Mouse (Mus musculus): Measurements from ENCODE around the gene Pinlyp. TPM values are rescaled to one million over a fixed set of nuclear protein-coding genes. Genes with fewer than 3 reads are reported as not detected.
"Not testable (repeated sequence)": the region's sequence is repeated elsewhere in the genome, so short reads cannot be mapped to it uniquely, and the experiment has no call there.

Pinlyp gene
- polyA plus RNA-seq, 1 experiment from 2014 or later = 6.8 TPM

- Histone ChIP-seq H3K9ac (no peak overlapping the region), H3K27me3 (replicated peaks) (no peaks in the 10 kb centered on the region), H3K4me1 (no peaks in the 10 kb centered on the region), H3K27ac (no peak overlapping the region), H3K9me3 (no peaks in the 10 kb centered on the region), H3K36me3 (peaks cover 3% of the 10 kb centered on the region; the same call in 1 of the 2 replicates), H3K4me3 (replicated peaks) (no peak overlapping the region), H3K4me2 (no peak overlapping the region)
- no peak for ATAC-seq (ENCODE audit: insufficient read depth, low FRiP score, low read depth)
- 63% methylated on average over 6 of the region's 6 CpGs for WGBS
Observed at GRCm38 (mm10) chr7:24517654-24518053, 28.3 kb downstream of the Pinlyp start.

GRCm38 (mm10) chr7:24517077-24517476, 28.8 kb downstream of the Pinlyp start:
- Histone ChIP-seq H3K4me2 (no peak overlapping the region), H3K36me3 (peaks cover 3% of the 10 kb centered on the region; the same call in 1 of the 2 replicates), H3K27ac (no peak overlapping the region), H3K9ac (no peak overlapping the region), H3K4me3 (replicated peaks) (no peak overlapping the region), H3K4me1 (no peaks in the 10 kb centered on the region), H3K9me3 (no peaks in the 10 kb centered on the region), H3K27me3 (replicated peaks) (no peaks in the 10 kb centered on the region)
- WGBS = 43% methylated on average over 5 of the region's 5 CpGs
- ATAC-seq (ENCODE audit: insufficient read depth, low FRiP score, low read depth) = no peak

- not testable (repeated sequence) for H3K9ac ChIP-seq; H3K9me3 ChIP-seq; H3K4me1 ChIP-seq; H3K4me3 ChIP-seq (replicated peaks); H3K27ac ChIP-seq; H3K36me3 ChIP-seq; H3K27me3 ChIP-seq (replicated peaks); H3K4me2 ChIP-seq; ATAC-seq (ENCODE audit: insufficient read depth, low FRiP score, low read depth)
- WGBS = 74% methylated on average over 8 of the region's 8 CpGs
Observed at GRCm38 (mm10) chr7:24516319-24516718, 29.6 kb downstream of the Pinlyp start.

DNA sequence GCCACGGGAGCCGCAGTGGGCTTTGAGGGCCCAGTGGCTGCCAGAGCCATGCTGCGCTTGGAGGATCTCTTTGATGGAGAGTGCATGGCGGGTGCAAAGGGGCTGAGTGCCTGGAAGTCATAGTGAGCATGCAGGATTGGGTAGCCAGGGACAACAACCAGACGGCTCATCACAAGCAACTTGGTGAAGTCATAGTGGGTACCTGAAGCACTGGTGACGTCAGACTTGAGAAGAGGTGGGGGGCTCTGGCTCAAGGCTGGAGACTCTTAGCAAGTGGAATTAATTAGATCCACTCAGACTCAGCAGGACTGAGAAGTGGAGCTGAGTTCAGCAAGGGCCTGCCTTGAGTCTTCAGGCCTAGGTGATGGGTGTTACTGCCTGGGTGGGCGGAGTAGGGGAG, 33.6 kb downstream of the Pinlyp start, which contains the start of gene AC161166.1:
Gene AC161166.1 (minus strand): TSS at position 101 of the 400 bp plus-strand sequence.
- WGBS = 93% methylated on average over 7 of the region's 7 CpGs
- Histone ChIP-seq H3K27ac (no peak within 1 kb of the TSS), H3K4me1 (0 out of 2 replicates have a peak, but pooled peaks cover 2% of the 10 kb centered on the region), H3K9me3 (no peaks in the 10 kb centered on the region), H3K4me2 (no peak within 1 kb of the TSS), H3K4me3 (replicated peaks) (no peak within 1 kb of the TSS), H3K36me3 (peaks cover 3% of the 10 kb centered on the region; the same call in 1 of the 2 replicates), H3K27me3 (replicated peaks) (no peaks in the 10 kb centered on the region), H3K9ac (no peak within 1 kb of the TSS)
- ATAC-seq (ENCODE audit: insufficient read depth, low FRiP score, low read depth) = no peak

DNA sequence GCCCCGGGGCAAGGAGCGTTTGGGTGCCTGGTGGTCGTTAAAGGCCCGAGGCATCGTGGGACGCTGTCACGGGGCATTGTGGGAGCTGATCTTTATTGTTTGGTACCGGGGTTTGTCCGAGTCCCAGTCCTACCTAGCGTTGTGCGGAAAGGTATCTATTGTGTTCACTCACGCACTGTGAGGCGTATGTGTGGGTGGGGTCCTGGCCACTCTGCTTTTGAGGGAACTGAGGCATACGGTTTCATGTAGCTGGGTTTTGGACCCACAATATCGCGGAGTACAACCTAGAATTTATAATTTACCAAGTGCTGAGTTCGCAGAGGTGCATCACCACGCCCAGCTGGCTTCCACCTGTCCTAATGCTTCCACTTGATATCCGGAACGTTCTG, 38.2 kb downstream of the Pinlyp start:
- Histone ChIP-seq H3K4me3 (replicated peaks) (peak overlapping the region; percentile 66), H3K9me3 (no peaks in the 10 kb centered on the region), H3K27me3 (replicated peaks) (no peaks in the 10 kb centered on the region), H3K4me1 (peaks cover 19% of the 10 kb centered on the region), H3K36me3 (no peaks in the 10 kb centered on the region), H3K27ac (peak overlapping the region; percentile 98), H3K4me2 (peak overlapping the region; percentile 88), H3K9ac (peak overlapping the region; percentile 89)
- no peak for ATAC-seq (ENCODE audit: insufficient read depth, low FRiP score, low read depth)
- WGBS = under 1% methylated on average over 20 of the region's 20 CpGs

GRCm38 (mm10) chr7:24506838-24507725, 38.8 kb downstream of the Pinlyp start, which contains the start of gene Zfp428:
TSS of gene Zfp428 (plus strand) at chr7:24507006.
- H3K36me3 ChIP-seq = no peaks in the 10 kb centered on the region
- WGBS = under 1% methylated on average over 81 of the region's 84 CpGs
- ATAC-seq (ENCODE audit: insufficient read depth, low FRiP score, low read depth) = peak; percentile 85
- peak within 1 kb of the TSS; percentile 88 for H3K4me2 ChIP-seq
- H3K27me3 ChIP-seq (replicated peaks) = no peaks in the 10 kb centered on the region
- H3K9me3 ChIP-seq = no peaks in the 10 kb centered on the region
- peak within 1 kb of the TSS; percentile 66 for H3K4me3 ChIP-seq (replicated peaks)
- peak within 1 kb of the TSS; percentile 98 for H3K27ac ChIP-seq
- peaks cover 19% of the 10 kb centered on the region for H3K4me1 ChIP-seq
- peak within 1 kb of the TSS; percentile 89 for H3K9ac ChIP-seq

GRCm38 (mm10) chr7:24506476-24506837, 39.5 kb downstream of the Pinlyp start:
- peak overlapping the region; percentile 89; the same call in 1 of the 2 replicates for H3K9ac ChIP-seq
- peak overlapping the region; percentile 66 for H3K4me3 ChIP-seq (replicated peaks)
- peaks cover 19% of the 10 kb centered on the region for H3K4me1 ChIP-seq
- no peaks in the 10 kb centered on the region for H3K27me3 ChIP-seq (replicated peaks)
- peak overlapping the region; percentile 88 for H3K4me2 ChIP-seq
- ATAC-seq (ENCODE audit: insufficient read depth, low FRiP score, low read depth) = no peak
- WGBS = 2% methylated on average over 12 of the region's 12 CpGs
- no peaks in the 10 kb centered on the region for H3K36me3 ChIP-seq
- H3K27ac ChIP-seq = peak overlapping the region; percentile 98
- H3K9me3 ChIP-seq = no peaks in the 10 kb centered on the region

DNA sequence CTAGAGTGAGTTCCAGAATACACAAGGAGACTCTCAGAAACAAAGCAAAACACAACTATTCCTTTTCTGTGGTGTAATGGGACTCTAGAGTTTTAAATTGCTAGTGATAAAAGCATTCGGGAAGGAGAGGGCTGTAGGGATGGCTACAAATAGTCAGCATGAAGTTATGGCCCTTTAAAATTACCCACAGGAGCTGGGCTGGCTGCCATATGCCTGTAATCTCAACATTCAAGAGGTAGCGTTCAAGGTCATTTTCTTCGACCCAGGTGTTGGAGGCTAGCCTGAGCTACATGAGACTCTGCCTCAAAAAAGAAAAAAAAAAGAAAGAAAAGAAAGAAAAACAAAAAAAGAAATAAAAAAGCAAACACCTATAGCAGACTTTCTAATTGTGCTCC, 39.9 kb downstream of the Pinlyp start:
- Histone ChIP-seq H3K36me3 (no peaks in the 10 kb centered on the region), H3K27me3 (replicated peaks) (no peaks in the 10 kb centered on the region; the same call in 1 of the 2 replicates), H3K9me3 (no peaks in the 10 kb centered on the region), H3K4me2 (peak overlapping the region; percentile 88), H3K4me3 (replicated peaks) (peak overlapping the region; percentile 66), H3K9ac (no peak overlapping the region), H3K4me1 (peaks cover 19% of the 10 kb centered on the region), H3K27ac (peak overlapping the region; percentile 98)
- WGBS = 16% methylated on average over 3 of the region's 3 CpGs
- no peak for ATAC-seq (ENCODE audit: insufficient read depth, low FRiP score, low read depth)

- Histone ChIP-seq H3K4me2 (peak overlapping the region; percentile 88), H3K36me3 (no peaks in the 10 kb centered on the region), H3K27ac (no peak overlapping the region), H3K9me3 (no peaks in the 10 kb centered on the region), H3K27me3 (replicated peaks) (peaks cover 3% of the 10 kb centered on the region), H3K4me1 (peaks cover 19% of the 10 kb centered on the region), H3K9ac (no peak overlapping the region), H3K4me3 (replicated peaks) (no peak overlapping the region)
- ATAC-seq (ENCODE audit: insufficient read depth, low FRiP score, low read depth) = no peak
- WGBS = 38% methylated on average over 15 of the region's 15 CpGs
Observed at GRCm38 (mm10) chr7:24505447-24506064, 40.4 kb downstream of the Pinlyp start.

DNA sequence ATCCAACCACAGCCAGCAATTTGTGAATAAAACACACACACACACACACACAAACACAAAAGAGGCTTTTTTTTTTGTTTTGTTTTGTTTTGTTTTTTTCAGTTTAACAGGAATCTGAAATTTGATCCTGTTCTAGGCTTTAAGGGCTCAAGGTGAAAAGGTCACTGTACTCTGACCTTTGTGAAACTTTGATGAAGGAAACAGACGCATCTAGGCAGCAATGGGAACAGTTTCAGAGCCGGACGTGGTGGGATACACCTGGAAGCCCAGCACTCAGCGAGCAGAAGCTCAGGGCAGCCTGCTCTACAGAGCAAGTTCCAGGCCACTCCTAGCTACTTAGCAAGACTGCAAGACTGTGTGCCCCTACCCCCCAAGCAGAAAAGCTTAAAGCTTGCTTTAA, 41.0 kb downstream of the Pinlyp start:
- H3K27me3 ChIP-seq (replicated peaks) = peaks cover 10% of the 10 kb centered on the region
- WGBS = 20% methylated on average over 4 of the region's 4 CpGs
- peaks cover 26% of the 10 kb centered on the region for H3K4me1 ChIP-seq
- H3K4me2 ChIP-seq = no peak overlapping the region
- no peak for ATAC-seq (ENCODE audit: insufficient read depth, low FRiP score, low read depth)
- H3K9me3 ChIP-seq = no peaks in the 10 kb centered on the region
- H3K4me3 ChIP-seq (replicated peaks) = no peak overlapping the region
- no peak overlapping the region for H3K27ac ChIP-seq
- H3K36me3 ChIP-seq = no peaks in the 10 kb centered on the region
- no peak overlapping the region for H3K9ac ChIP-seq

GRCm38 (mm10) chr7:24504004-24504403, 41.9 kb downstream of the Pinlyp start:
- no peak for ATAC-seq (ENCODE audit: insufficient read depth, low FRiP score, low read depth)
- peak overlapping the region; percentile 30 for H3K4me2 ChIP-seq
- peaks cover 29% of the 10 kb centered on the region for H3K4me1 ChIP-seq
- no peak overlapping the region for H3K9ac ChIP-seq
- H3K9me3 ChIP-seq = no peaks in the 10 kb centered on the region
- 29% methylated on average over 10 of the region's 10 CpGs for WGBS
- H3K27ac ChIP-seq = no peak overlapping the region
- H3K4me3 ChIP-seq (replicated peaks) = no peak overlapping the region
- no peaks in the 10 kb centered on the region for H3K36me3 ChIP-seq
- peaks cover 18% of the 10 kb centered on the region for H3K27me3 ChIP-seq (replicated peaks)

DNA sequence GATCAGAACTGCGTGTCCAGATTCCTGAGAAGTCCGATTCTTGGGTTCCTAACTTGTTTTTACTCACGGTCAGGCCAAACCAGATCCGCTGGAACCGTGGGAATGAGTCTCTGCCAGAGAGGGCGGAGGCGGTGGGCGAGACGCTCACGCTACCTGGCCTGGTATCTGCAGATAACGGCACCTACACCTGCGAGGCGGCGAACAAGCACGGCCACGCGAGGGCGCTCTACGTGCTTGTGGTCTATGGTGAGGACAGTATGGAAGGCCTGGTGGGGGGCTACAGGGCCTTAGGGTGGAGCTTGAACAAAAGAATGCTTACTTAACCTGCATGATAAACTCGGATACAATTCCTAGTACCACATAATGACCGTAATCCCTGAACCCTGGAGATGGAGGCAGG, 44.4 kb downstream of the Pinlyp start:
- H3K36me3 ChIP-seq = no peaks in the 10 kb centered on the region
- H3K27me3 ChIP-seq (replicated peaks) = peaks cover 19% of the 10 kb centered on the region
- H3K4me1 ChIP-seq = peaks cover 26% of the 10 kb centered on the region
- no peak overlapping the region for H3K4me3 ChIP-seq (replicated peaks)
- no peak overlapping the region for H3K4me2 ChIP-seq
- no peaks in the 10 kb centered on the region for H3K9me3 ChIP-seq
- H3K9ac ChIP-seq = no peak overlapping the region
- 51% methylated on average over 21 of the region's 21 CpGs for WGBS
- H3K27ac ChIP-seq = no peak overlapping the region
- no peak for ATAC-seq (ENCODE audit: insufficient read depth, low FRiP score, low read depth)
